Mouse (Mus musculus): ENCODE measurements around the gene Becn1.

GRCm38 (mm10) chr11:101283805-101284204 lies 18.3 kb downstream of the Becn1 start:
- TF ChIP-seq GATA1 (IDR thresholded peaks at IDR 0.05; ENCODE audit: low read depth, low read length): no peak
- TF ChIP-seq CTCF (IDR thresholded peaks at IDR 0.05 in 2 of 3, conservative IDR thresholded peaks at IDR 0.05 in 1 of 3; ENCODE audit: control insufficient read depth in 1 of 3, insufficient read depth in 1 of 3, low read depth in 2 of 3, low read length in 3 of 3, poor library complexity in 1 of 3, severe bottlenecking in 1 of 3): no peak
- TF ChIP-seq HCFC1 (IDR thresholded peaks at IDR 0.05; ENCODE audit: low read depth, low read length): no peak
- no peak for TF ChIP-seq POLR2A (IDR thresholded peaks at IDR 0.05; ENCODE audit: control insufficient read depth in 1 of 2, insufficient read depth in 1 of 2, low read depth in 1 of 2, low read length in 2 of 2, poor library complexity in 1 of 2)
- TF ChIP-seq JUND (IDR thresholded peaks at IDR 0.05; ENCODE audit: low read depth, low read length): no peak
- no peak for TF ChIP-seq MXI1 (IDR thresholded peaks at IDR 0.05; ENCODE audit: low read depth, low read length)
- TF ChIP-seq POLR2AphosphoS2 (IDR thresholded peaks at IDR 0.05; ENCODE audit: low read length): no peak
- no peak for TF ChIP-seq MAX (IDR thresholded peaks at IDR 0.05; ENCODE audit: low read length)
- TF ChIP-seq EP300 (IDR thresholded peaks at IDR 0.05; ENCODE audit: low read depth in 1 of 2, low read length in 2 of 2): no peak
- TF ChIP-seq NRF1 (IDR thresholded peaks at IDR 0.05; ENCODE audit: insufficient read depth, low read depth, low read length, poor library complexity, severe bottlenecking): no peak
- no peak for TF ChIP-seq UBTF (IDR thresholded peaks at IDR 0.05; ENCODE audit: borderline replicate concordance, insufficient read depth, low read depth, low read length)
- TF ChIP-seq MAFK (IDR thresholded peaks at IDR 0.05; ENCODE audit: borderline replicate concordance, low read depth, low read length): no peak
